Mouse (Mus musculus): ENCODE measurements around the gene Zbp1.

Zbp1 gene

GRCm38 (mm10) chr2:173219256-173219954 is 682 bp upstream of the Zbp1 start:
- in situ Hi-C loops (cut with MboI; ENCODE audit: unreplicated experiment in 2 of 2): loop anchor here (5.0 to 25.0 kb wide), 3 partner anchors 328 to 1243 kb away; partner anchors contain the start of genes Atp5e (in 2 of the 2), Prelid3b (in 2 of the 2), Tubb1 (in 2 of the 2) and Stx16 (in 1 of the 2)

- in situ Hi-C loops (cut with MboI; ENCODE audit: unreplicated experiment in 2 of 2): loop anchor here (5.0 to 25.0 kb wide), 3 partner anchors 329 to 1244 kb away; partner anchors contain the start of genes Atp5e (in 2 of the 2), Prelid3b (in 2 of the 2), Tubb1 (in 2 of the 2) and Stx16 (in 1 of the 2)
These were observed 912 bp downstream of the Zbp1 start for GRCm38 (mm10) chr2:173217763-173218258.

DNA sequence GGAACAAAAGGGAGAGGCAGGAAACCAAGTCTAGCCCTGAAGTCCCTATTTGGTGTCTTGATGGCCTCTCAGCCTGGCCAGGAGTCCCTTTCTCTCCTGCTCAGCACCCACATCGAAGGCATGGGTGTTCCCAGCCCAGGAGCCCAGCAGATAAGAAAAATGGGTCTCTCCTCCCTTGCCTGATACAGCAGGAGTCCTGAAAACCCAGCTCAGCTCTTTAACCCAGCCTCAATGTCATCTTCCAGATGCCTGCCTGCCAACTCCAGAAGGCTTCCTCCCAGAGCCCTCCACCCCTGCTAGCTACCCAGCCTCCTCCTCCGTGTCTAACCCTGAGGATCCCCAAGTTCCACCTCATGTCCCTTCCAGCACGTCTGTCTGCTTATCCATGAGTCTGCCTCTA is 1.5 kb downstream of the Zbp1 start:
- in situ Hi-C loops (cut with MboI; ENCODE audit: unreplicated experiment in 2 of 2): loop anchor here (5.0 to 25.0 kb wide), 3 partner anchors 330 to 1245 kb away; partner anchors contain the start of genes Atp5e (in 2 of the 2), Prelid3b (in 2 of the 2), Tubb1 (in 2 of the 2) and Stx16 (in 1 of the 2)

DNA sequence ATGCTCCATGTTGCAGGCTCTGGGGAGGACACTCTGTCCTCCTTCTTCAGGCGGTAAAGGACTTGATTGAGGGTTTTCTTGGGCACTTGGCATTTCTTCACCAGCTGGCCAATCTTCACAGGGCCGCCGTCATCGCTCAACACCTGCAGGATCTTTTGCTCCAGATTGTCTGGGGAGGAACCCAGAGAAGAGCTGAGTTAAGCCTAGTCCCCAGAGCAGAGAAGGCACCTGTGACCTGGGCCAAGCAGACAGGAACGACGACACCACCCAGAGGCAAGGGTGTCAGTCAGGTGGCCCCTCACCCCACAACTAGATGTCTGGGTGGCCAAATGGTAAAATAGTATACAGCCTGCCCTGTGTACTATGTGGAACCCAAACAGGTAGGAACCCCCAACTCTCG is 1.9 kb downstream of the Zbp1 start:
- in situ Hi-C loops (cut with MboI; ENCODE audit: unreplicated experiment in 2 of 2): loop anchor here (5.0 to 25.0 kb wide), 3 partner anchors 330 to 1245 kb away; partner anchors contain the start of genes Atp5e (in 2 of the 2), Prelid3b (in 2 of the 2), Tubb1 (in 2 of the 2) and Stx16 (in 1 of the 2)

DNA sequence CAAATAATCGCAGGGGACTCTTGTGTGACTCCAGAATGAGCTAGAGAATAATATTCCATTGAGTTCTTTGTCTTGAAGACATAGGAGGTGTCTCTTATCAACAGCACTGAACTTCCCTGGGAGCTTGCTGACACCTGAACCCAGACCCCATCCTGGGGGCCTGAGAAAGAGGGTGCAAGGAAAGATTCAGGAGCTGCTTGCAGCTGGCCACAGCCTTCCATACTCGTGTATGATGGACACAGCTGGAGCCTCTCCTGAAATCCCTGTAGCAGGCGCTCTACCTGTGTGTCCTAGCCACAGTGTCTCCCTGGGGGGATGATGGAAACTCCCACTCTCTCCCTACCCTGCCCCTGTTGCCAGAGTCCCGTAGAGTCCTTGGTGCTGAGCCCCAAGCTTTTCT is 6.5 kb downstream of the Zbp1 start:
- in situ Hi-C loops (cut with MboI; ENCODE audit: unreplicated experiment in 2 of 2): loop anchor here (25.0 kb wide), 2 partner anchors 875 to 1250 kb away; partner anchors contain the start of genes Atp5e (in 2 of the 2), Prelid3b (in 2 of the 2), Tubb1 (in 2 of the 2) and Stx16 (in 1 of the 2)

DNA sequence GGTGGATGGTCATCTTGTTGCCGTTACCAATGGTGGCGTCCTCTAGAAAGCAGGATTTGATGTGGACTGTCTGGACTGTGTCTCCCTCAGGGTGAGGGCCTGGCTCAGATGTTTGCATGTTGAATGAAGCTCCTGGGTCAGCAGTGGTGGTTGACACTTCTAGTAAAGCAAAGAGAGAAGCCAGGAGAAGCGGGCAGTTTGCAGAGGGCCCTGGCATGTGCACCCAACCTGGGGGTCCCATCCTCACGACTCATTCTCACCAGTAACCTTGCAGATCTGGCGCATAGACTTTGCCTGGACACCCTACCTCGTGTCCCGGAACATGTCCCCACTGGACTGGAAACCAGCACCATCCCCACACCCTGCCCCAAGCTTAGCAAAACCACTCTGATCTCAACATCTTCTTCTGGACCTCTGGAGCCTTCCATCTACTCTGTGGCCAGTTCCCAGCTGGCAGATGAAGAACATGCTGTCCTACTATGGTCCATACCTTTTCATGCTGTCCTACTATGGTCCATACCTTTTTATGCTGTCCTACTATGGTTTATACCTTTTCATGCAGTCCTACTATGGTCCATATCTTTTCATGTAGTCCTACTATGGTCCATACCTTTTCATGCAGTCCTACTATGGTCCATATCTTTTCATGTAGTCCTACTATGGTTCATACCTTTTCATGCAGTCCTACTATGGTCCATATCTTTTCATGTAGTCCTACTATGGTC is 9.5 kb downstream of the Zbp1 start:
- in situ Hi-C loops (cut with MboI; ENCODE audit: unreplicated experiment in 2 of 2): loop anchor here (25.0 kb wide), 2 partner anchors 878 to 1253 kb away; partner anchors contain the start of genes Atp5e (in 2 of the 2), Prelid3b (in 2 of the 2), Tubb1 (in 2 of the 2) and Stx16 (in 1 of the 2)

GRCm38 (mm10) chr2:173207051-173207450 is 11.7 kb downstream of the Zbp1 start:
- in situ Hi-C loops (cut with MboI; ENCODE audit: unreplicated experiment in 2 of 2): loop anchor here (25.0 kb wide), 2 partner anchors 880 to 1255 kb away; partner anchors contain the start of genes Atp5e (in 2 of the 2), Prelid3b (in 2 of the 2), Tubb1 (in 2 of the 2) and Stx16 (in 1 of the 2)

DNA sequence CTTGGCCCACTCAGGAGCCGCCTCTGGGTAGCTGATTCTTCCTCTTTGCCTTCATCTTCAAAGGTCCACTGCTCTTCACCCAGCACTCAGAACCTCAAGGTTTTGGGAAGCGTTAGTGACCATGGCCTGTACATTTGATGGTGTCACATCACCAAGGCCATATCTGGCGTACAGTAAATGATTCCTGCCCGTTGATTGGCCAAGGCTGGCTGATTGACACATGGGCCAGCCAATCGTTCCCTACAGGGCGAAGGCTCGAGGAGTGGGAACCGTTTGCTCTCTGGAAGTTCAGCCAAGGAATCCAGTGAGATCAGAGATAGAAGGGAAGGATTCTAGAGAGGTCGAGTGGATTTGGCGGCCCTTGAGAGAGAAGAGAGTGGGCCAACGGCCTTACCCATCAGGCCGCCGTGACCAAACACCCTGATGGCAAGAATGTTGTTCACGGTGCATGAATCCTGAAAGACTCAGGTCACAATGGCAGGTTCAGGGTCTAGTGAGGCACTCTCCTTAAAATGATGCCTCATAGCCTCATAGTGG is 13.1 kb downstream of the Zbp1 start:
- in situ Hi-C loops (cut with MboI; ENCODE audit: unreplicated experiment in 2 of 2): loop anchor here (25.0 kb wide), 2 partner anchors 882 to 1257 kb away; partner anchors contain the start of genes Atp5e (in 2 of the 2), Prelid3b (in 2 of the 2), Tubb1 (in 2 of the 2) and Stx16 (in 1 of the 2)

DNA sequence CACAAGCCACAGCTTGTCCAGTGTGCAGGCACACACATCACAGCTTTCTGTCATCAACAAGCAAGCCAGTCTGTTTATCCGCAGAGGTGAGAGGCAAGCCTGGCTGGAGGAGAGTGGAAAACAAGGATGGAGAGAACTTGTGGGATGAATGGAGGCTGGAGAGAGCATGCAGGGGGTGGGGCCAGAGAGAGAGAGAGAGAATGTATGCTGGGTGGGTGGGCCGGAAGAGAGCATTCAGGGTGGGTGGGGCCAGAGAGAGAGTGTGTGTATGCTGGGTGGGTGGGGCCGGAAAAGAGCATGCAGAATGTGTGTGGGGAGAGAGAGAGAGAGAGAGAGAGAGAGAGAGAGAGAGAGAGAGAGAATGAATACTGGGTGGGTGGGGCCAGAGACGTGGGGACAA is 14.1 kb downstream of the Zbp1 start:
- in situ Hi-C loops (cut with MboI; ENCODE audit: unreplicated experiment in 2 of 2): loop anchor here (25.0 kb wide), 2 partner anchors 883 to 1258 kb away; partner anchors contain the start of genes Atp5e (in 2 of the 2), Prelid3b (in 2 of the 2), Tubb1 (in 2 of the 2) and Stx16 (in 1 of the 2)

DNA sequence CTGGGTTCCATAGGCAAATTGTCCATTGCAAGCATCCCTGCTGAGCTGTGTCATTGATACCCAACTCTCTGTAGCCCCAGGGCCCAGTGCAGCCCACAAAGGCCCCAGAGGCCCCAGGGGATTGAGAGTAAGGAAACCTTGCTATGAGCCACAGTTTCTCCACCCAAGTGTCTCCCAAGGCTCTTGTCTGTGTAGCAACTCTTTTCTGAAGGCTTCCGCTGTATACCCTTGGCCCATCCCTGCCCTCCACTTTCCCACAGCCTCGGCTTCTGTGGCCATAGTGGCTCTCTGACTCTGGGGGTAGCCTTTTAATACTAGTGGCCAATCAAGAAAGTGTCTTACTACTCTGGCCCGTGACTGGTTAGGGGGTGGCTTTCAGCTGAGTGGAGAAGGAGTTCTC is 15.0 kb downstream of the Zbp1 start:
- in situ Hi-C loops (cut with MboI; ENCODE audit: unreplicated experiment in 2 of 2): loop anchor here (25.0 kb wide), 2 partner anchors 884 to 1259 kb away; partner anchors contain the start of genes Atp5e (in 2 of the 2), Prelid3b (in 2 of the 2), Tubb1 (in 2 of the 2) and Stx16 (in 1 of the 2)

DNA sequence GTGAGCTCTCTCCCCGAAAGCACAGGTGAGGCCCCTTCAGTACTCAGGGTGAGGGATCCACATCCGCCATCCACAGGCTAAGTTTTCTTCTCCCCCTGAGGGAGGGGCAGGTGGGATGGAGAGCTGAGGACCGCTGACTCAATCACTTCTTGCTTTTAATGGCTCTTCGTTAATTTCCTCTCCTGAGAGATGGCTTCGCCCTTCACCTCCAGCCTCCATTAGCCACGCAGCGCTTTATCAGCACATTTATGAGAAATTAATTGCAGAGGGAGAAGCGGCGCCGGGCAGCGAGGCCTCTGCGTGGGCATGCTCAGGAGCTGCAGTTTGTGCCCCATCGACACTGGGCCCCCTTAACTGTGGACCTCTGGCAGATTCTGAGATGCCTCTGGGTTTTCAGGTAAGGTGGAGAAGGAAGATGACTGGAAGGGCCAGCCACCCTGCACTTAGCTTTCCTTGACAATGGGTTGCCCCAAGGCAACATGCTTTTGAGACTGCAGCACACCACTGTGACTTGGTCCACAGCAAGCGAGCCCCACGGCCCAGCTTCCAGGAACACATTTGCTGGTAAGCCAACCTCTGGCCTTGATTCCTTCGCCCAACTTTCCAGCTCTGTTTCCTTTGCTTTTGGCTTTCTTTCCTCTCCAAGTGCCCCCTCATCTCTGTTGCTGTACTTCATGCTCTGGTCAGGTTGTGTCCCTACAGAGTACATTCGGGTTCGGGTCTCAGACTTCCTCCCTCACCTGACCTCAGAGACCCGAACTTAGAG is 15.6 kb downstream of the Zbp1 start:
- in situ Hi-C loops (cut with MboI; ENCODE audit: unreplicated experiment in 2 of 2): loop anchor here (25.0 kb wide), 2 partner anchors 884 to 1259 kb away; partner anchors contain the start of genes Atp5e (in 2 of the 2), Prelid3b (in 2 of the 2), Tubb1 (in 2 of the 2) and Stx16 (in 1 of the 2)

- in situ Hi-C loops (cut with MboI; ENCODE audit: unreplicated experiment in 2 of 2): loop anchor here (5.0 to 25.0 kb wide), 8 partner anchors 200 to 1700 kb away; partner anchors contain the start of gene Stx16 (in 1 of the 2)
These were observed 23.9 kb downstream of the Zbp1 start for GRCm38 (mm10) chr2:173194796-173195195.

GRCm38 (mm10) chr2:173187182-173187855 is 31.4 kb downstream of the Zbp1 start:
- in situ Hi-C loops (cut with MboI; ENCODE audit: unreplicated experiment in 2 of 2): loop anchor here (25.0 kb wide), 5 partner anchors 350 to 1500 kb away; partner anchors contain the start of gene Stx16 (in 1 of the 2)

DNA sequence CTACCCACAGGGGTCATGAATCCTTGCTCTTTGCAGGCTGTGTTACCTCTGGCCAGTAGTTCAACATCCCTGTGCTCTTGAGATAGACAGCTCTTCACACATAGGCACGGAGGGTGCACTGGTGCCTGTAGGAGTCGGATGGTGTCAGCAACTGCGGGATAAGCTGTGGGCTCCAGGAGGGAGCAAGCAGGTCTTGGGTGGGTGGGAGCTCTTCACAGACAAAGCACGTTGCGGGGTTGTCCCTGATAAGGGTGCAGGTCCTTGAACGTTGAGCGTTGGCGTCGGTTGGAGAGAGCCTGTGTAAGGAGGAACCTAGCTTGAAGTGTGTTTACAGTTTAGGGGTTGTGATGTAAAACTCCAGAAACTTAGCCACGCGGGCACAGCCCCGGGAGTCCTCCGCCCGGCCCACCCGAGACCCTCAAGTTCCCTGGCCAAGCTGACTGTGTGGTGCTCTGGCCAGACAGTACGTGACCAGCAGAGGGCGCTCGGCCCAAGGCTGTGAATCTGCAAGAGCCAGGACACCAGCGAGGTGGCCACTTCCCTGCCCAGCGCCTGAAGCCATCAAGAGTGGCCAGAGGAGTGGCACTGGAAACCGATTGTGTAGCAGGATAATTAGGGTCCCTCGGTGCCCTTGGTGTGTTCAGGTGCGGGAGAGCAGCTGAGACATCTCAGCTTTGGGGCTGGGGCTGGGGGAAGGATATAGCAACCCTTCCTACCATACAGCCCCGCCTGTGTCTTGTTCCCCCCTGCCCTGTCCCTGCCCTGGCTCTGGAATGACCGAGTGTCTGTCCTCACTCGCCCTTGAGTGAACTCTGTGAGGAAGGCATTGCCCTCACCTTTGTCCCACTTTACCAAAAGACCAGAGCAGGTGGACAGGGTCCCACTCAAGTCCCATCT is 32.4 kb downstream of the Zbp1 start:
- in situ Hi-C loops (cut with MboI; ENCODE audit: unreplicated experiment in 2 of 2): loop anchor here (25.0 kb wide), 5 partner anchors 349 to 1501 kb away; partner anchors contain the start of gene Stx16 (in 1 of the 2)

DNA sequence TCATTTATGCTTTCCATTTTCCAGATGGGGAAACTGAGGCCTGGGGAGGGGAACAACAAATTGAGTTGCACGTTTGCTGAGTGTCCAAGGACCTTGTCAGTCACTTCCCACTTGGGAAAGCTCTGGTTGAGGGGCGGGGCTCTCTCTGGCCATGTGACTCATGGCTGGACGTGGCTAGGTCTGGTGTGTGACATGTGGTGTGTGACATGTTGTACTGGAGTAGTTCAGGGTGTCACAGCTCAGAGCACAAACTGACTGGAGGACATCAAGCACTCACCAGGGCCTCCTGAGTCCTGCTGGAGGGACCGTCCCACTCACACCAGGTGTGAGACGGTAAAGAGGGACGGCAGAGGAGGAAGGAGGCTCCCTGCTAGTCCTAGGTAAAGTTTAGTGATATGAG is 33.4 kb downstream of the Zbp1 start:
- in situ Hi-C loops (cut with MboI; ENCODE audit: unreplicated experiment in 2 of 2): loop anchor here (25.0 kb wide), 5 partner anchors 348 to 1502 kb away; partner anchors contain the start of gene Stx16 (in 1 of the 2)

- in situ Hi-C loops (cut with MboI; ENCODE audit: unreplicated experiment in 2 of 2): loop anchor here (5.0 to 25.0 kb wide), 8 partner anchors 77 to 1503 kb away; partner anchors contain the start of gene Stx16 (in 1 of the 2)
These were observed 34.1 kb downstream of the Zbp1 start for GRCm38 (mm10) chr2:173184475-173185080.

All from v-Abl transformed pro-B cells (cell line).